Mouse (Mus musculus): ENCODE data around the gene Thap4. TPM values are rescaled to one million over a fixed set of nuclear protein-coding genes. Genes with fewer than 3 reads are reported as not detected.

The Thap4 gene
- polyA plus RNA-seq, 1 experiment = 17.2 TPM

DNA sequence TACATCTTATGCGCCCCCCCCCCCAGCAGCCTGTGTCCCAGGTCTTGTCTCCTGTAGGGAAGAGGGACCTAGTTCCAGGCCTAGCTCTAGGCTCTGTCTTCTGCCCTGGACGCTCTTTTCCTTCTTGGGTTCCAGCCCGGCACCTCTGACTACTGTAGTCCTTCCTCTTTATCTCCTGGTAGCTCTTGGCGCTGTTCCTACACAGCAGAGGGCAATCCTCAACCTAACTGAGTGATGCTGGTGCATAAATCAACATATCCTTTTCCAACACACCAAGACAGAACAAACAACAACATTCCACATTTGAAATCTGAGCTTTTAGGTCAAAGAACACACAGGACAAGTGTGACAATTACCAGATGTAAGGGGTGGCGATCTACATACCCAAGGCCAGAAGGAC, 8.5 kb downstream of the Thap4 start:
- 89% methylated on average over 5 of the region's 5 CpGs for WGBS
- H3K4me1 ChIP-seq (ENCODE audit: control insufficient read depth, insufficient read depth, insufficient read length) = peaks cover 2% of the 10 kb centered on the region; the same call in 1 of the 2 replicates

GRCm38 (mm10) chr1:93742910-93743309, 11.8 kb downstream of the Thap4 start:
- H3K4me1 ChIP-seq (ENCODE audit: control insufficient read depth, insufficient read depth, insufficient read length) = peaks cover 2% of the 10 kb centered on the region; the same call in 1 of the 2 replicates
- H3K27me3 ChIP-seq (ENCODE audit: control insufficient read depth, insufficient read depth, low read length) = no peaks in the 10 kb centered on the region
- DNase-seq (ENCODE audit: low read depth in 1 of 2, low spot score in 2 of 2) = no peak
- 0 out of 2 replicates have a peak, but pooled peaks cover 2% of the 10 kb centered on the region for H3K36me3 ChIP-seq (ENCODE audit: control insufficient read depth, insufficient read depth, low read length)
- H3K4me3 ChIP-seq (ENCODE audit: extremely low read depth, insufficient read depth, insufficient read length) = no peak overlapping the region
- H3K27ac ChIP-seq (ENCODE audit: insufficient read depth, low read length) = no peak overlapping the region
- no peak for TF ChIP-seq CTCF (IDR thresholded peaks at IDR 0.05; ENCODE audit: extremely low read depth, insufficient read depth, insufficient read length, insufficient replicate concordance)
- no peak for TF ChIP-seq POLR2A (IDR thresholded peaks at IDR 0.05; ENCODE audit: low read depth, low read length)

More for the DNA sequence above, 8.5 kb downstream of the Thap4 start:
- no peak overlapping the region for H3K4me3 ChIP-seq (ENCODE audit: extremely low read depth, insufficient read depth, insufficient read length)
- H3K27me3 ChIP-seq (ENCODE audit: control insufficient read depth, insufficient read depth, low read length) = no peaks in the 10 kb centered on the region
- DNase-seq (ENCODE audit: low read depth in 1 of 2, low spot score in 2 of 2) = no peak
- no peak overlapping the region for H3K27ac ChIP-seq (ENCODE audit: insufficient read depth, low read length)
- TF ChIP-seq CTCF (IDR thresholded peaks at IDR 0.05; ENCODE audit: extremely low read depth, insufficient read depth, insufficient read length, insufficient replicate concordance) (no peak), POLR2A (IDR thresholded peaks at IDR 0.05; ENCODE audit: low read depth, low read length) (no peak)
- H3K36me3 ChIP-seq (ENCODE audit: control insufficient read depth, insufficient read depth, low read length) = peaks cover 12% of the 10 kb centered on the region

- DNase-seq (ENCODE audit: low read depth in 1 of 2, low spot score in 2 of 2) = no peak
- H3K27ac ChIP-seq (ENCODE audit: insufficient read depth, low read length) = no peak overlapping the region
- H3K4me1 ChIP-seq (ENCODE audit: control insufficient read depth, insufficient read depth, insufficient read length) = peaks cover 2% of the 10 kb centered on the region; the same call in 1 of the 2 replicates
- H3K27me3 ChIP-seq (ENCODE audit: control insufficient read depth, insufficient read depth, low read length) = no peaks in the 10 kb centered on the region
- no peak overlapping the region for H3K4me3 ChIP-seq (ENCODE audit: extremely low read depth, insufficient read depth, insufficient read length)
- H3K36me3 ChIP-seq (ENCODE audit: control insufficient read depth, insufficient read depth, low read length) = 0 out of 2 replicates have a peak, but pooled peaks cover 2% of the 10 kb centered on the region
- TF ChIP-seq CTCF (IDR thresholded peaks at IDR 0.05; ENCODE audit: extremely low read depth, insufficient read depth, insufficient read length, insufficient replicate concordance) = no peak
- no peak for TF ChIP-seq POLR2A (IDR thresholded peaks at IDR 0.05; ENCODE audit: low read depth, low read length)
- WGBS = 75% methylated on average over 4 of the region's 4 CpGs
These were observed 12.7 kb downstream of the Thap4 start for GRCm38 (mm10) chr1:93741987-93742386.

DNA sequence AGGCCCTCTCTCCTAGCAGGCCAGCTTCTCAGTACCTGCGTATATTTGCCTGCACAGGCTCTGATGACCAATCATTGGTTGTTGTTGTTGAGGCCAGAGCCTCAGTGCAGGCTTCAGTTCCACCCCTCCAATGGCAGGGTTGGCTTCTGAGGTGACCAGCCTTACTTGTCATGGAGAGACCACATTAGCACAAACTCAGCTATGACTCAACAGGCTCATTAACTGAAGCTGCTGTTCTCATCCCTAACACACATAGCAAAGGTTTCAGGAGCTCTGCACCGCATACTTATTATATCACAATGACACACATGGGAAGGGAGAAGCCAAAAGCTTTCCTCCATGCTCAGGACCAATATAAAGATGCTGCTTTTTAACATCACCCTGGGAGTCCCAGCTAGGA, 14.0 kb downstream of the Thap4 start:
- Histone ChIP-seq H3K4me1 (ENCODE audit: control insufficient read depth, insufficient read depth, insufficient read length) (no peaks in the 10 kb centered on the region; the same call in 1 of the 2 replicates), H3K36me3 (ENCODE audit: control insufficient read depth, insufficient read depth, low read length) (no peaks in the 10 kb centered on the region), H3K27ac (ENCODE audit: insufficient read depth, low read length) (no peak overlapping the region), H3K4me3 (ENCODE audit: extremely low read depth, insufficient read depth, insufficient read length) (no peak overlapping the region), H3K27me3 (ENCODE audit: control insufficient read depth, insufficient read depth, low read length) (no peaks in the 10 kb centered on the region)
- no peak for DNase-seq (ENCODE audit: low read depth in 1 of 2, low spot score in 2 of 2)
- 92% methylated on average over 2 of the region's 2 CpGs for WGBS
- TF ChIP-seq POLR2A (IDR thresholded peaks at IDR 0.05; ENCODE audit: low read depth, low read length) = no peak
- no peak for TF ChIP-seq CTCF (IDR thresholded peaks at IDR 0.05; ENCODE audit: extremely low read depth, insufficient read depth, insufficient read length, insufficient replicate concordance)

DNA sequence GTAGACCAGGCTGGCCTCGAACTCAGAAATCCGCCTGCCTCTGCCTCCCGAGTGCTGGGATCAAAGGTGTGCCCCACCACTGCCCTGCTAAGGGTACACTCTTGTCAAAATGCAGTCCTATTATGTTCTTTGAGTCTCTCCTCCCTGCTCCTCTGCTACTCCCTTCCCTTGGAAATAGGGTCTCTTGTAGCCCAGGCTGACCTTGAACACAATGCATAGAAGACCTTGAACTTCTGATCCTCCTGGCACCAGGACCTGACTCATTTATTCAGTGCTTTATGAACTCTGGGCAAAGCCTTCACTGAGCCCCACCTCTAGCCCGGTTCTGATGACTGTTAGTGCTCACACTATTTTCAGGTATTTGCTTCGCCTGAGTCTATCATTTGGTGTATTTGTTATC, 17.0 kb downstream of the Thap4 start:
- no peak overlapping the region for H3K4me3 ChIP-seq (ENCODE audit: extremely low read depth, insufficient read depth, insufficient read length)
- H3K27me3 ChIP-seq (ENCODE audit: control insufficient read depth, insufficient read depth, low read length) = no peaks in the 10 kb centered on the region
- 97% methylated on average over 5 of the region's 5 CpGs for WGBS
- no peak overlapping the region for H3K27ac ChIP-seq (ENCODE audit: insufficient read depth, low read length)
- TF ChIP-seq POLR2A (IDR thresholded peaks at IDR 0.05; ENCODE audit: low read depth, low read length) (no peak), CTCF (IDR thresholded peaks at IDR 0.05; ENCODE audit: extremely low read depth, insufficient read depth, insufficient read length, insufficient replicate concordance) (no peak)
- no peaks in the 10 kb centered on the region; the same call in 1 of the 2 replicates for H3K4me1 ChIP-seq (ENCODE audit: control insufficient read depth, insufficient read depth, insufficient read length)
- no peaks in the 10 kb centered on the region for H3K36me3 ChIP-seq (ENCODE audit: control insufficient read depth, insufficient read depth, low read length)
- DNase-seq (ENCODE audit: low read depth in 1 of 2, low spot score in 2 of 2) = no peak

- DNase-seq (ENCODE audit: low read depth in 1 of 2, low spot score in 2 of 2) = no peak
- no peak overlapping the region for H3K27ac ChIP-seq (ENCODE audit: insufficient read depth, low read length)
- H3K36me3 ChIP-seq (ENCODE audit: control insufficient read depth, insufficient read depth, low read length) = no peaks in the 10 kb centered on the region
- TF ChIP-seq CTCF (IDR thresholded peaks at IDR 0.05; ENCODE audit: extremely low read depth, insufficient read depth, insufficient read length, insufficient replicate concordance) = no peak
- TF ChIP-seq POLR2A (IDR thresholded peaks at IDR 0.05; ENCODE audit: low read depth, low read length) = no peak
- no peaks in the 10 kb centered on the region; the same call in 1 of the 2 replicates for H3K4me1 ChIP-seq (ENCODE audit: control insufficient read depth, insufficient read depth, insufficient read length)
- H3K4me3 ChIP-seq (ENCODE audit: extremely low read depth, insufficient read depth, insufficient read length) = no peak overlapping the region
- 72% methylated on average over 3 of the region's 3 CpGs for WGBS
- H3K27me3 ChIP-seq (ENCODE audit: control insufficient read depth, insufficient read depth, low read length) = no peaks in the 10 kb centered on the region
These were observed 18.8 kb downstream of the Thap4 start for GRCm38 (mm10) chr1:93735859-93736258.

GRCm38 (mm10) chr1:93731880-93732281, 22.8 kb downstream of the Thap4 start:
- Histone ChIP-seq H3K4me3 (ENCODE audit: extremely low read depth, insufficient read depth, insufficient read length) (no peak overlapping the region), H3K27ac (ENCODE audit: insufficient read depth, low read length) (no peak overlapping the region)

More at GRCm38 (mm10) chr1:93731880-93732281, 22.8 kb downstream of the Thap4 start:
- no peaks in the 10 kb centered on the region for H3K36me3 ChIP-seq (ENCODE audit: control insufficient read depth, insufficient read depth, low read length)
- WGBS = 87% methylated on average over 3 of the region's 3 CpGs
- no peak for TF ChIP-seq CTCF (IDR thresholded peaks at IDR 0.05; ENCODE audit: extremely low read depth, insufficient read depth, insufficient read length, insufficient replicate concordance)
- no peak for TF ChIP-seq POLR2A (IDR thresholded peaks at IDR 0.05; ENCODE audit: low read depth, low read length)
- H3K4me1 ChIP-seq (ENCODE audit: control insufficient read depth, insufficient read depth, insufficient read length) = no peaks in the 10 kb centered on the region; the same call in 1 of the 2 replicates
- no peaks in the 10 kb centered on the region for H3K27me3 ChIP-seq (ENCODE audit: control insufficient read depth, insufficient read depth, low read length)
- no peak for DNase-seq (ENCODE audit: low read depth in 1 of 2, low spot score in 2 of 2)

Measured in spleen, adult 2 months (tissue).